Mouse (Mus musculus): Measurements from ENCODE around the gene Olfr584.

The Olfr584 gene
- long read RNA-seq, experiment 1, result 0 reads
- long read RNA-seq, experiment 2, result 0 reads

DNA sequence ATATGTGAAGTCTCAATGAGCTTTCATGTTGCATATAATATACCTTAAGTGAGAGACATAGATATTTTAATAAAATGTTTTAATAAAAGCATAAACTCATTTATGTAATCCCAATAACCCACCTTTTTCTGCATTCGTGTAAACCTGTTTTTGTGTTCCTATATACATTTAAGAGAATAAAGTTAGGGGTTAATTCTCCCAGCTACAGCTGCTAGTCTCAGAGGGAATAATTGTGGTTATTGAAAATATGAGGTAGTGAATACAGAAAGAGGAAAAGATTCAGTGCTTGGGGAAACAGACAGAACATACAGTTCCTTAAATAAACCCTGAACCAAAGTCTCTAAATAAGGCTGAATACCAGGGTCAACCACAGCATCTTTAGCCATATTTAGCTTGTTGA is at the start of gene Olfr584:
Gene Olfr584, plus strand, starts transcription at position 301 of the 400 bp plus-strand sequence.
- intact Hi-C loops (cut with DNase I), result no loop called here

DNA sequence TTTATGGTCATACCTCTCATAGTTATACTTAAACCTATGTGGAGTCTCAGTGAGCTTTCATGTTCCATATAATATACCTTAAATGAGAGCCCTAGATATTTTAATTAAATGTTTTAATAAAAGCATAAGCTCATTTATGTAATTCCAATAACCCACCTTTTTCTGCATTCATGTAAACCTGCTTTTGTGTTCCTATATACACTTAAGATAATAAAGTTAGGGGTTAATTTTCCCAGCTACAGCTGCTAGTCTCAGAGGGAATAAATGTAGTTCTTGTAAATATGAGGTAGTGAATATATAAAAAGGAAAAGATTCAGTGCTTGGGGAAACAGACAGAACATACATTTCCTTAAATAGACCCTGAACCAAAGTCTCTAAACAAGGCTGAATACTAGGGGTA is 44.0 kb upstream of the Olfr584 start, which contains the start of gene Olfr582:
Gene Olfr582, plus strand, starts transcription at position 301 of the 400 bp plus-strand sequence.
- intact Hi-C loops (cut with DNase I), result no loop called here

DNA sequence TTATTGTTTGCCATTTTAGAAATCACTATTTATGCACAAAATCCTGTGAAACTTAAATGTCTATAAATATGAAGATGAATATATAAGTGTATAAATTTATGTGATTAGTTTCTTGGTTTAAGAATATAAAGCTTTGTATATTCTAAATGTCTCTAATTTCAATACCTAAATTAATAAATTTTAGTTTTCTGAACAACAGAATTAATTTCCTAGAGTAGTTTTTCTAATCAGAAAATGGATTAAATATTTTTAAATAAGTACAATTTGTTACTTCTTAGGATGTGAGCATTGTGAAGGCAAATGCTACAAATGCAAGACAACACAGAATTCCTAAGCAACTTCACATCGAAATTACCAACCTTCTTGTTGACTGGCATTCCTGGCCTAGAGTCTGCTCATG is 30.7 kb upstream of the Olfr584 start, which contains the start of gene Olfr583:
Gene Olfr583, plus strand, starts transcription at position 301 of the 400 bp plus-strand sequence.
- intact Hi-C loops (cut with DNase I), result no loop called here

GRCm38 (mm10) chr7:103097420-103097819 is 15.7 kb downstream of the Olfr584 start, which contains the start of gene Olfr585:
Gene Olfr585, plus strand, starts transcription at chr7:103097720.
- intact Hi-C loops (cut with DNase I), result no loop called here

GRCm38 (mm10) chr7:103119406-103119805 is 37.7 kb downstream of the Olfr584 start:
- intact Hi-C loops (cut with DNase I), result no loop called here

DNA sequence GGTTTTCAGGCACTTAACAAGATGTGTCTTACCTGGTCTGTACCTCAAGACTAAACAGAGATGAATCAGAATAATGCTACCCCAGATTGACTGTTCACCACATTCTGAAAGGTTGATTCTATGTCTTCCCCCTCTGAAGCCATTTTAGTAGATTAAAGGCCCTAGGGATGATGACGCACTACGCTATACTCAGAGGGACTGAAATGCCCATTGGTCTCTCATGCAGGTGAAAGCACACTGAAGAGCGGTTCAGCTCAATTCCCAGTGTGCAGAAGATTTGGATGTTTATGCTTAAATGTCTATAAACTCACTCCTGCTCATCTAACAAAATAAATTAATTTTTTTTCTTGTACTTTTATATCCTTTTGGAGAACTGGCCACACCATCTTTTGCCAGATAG is 43.9 kb downstream of the Olfr584 start, which contains the start of gene Olfr586:
Gene Olfr586, minus strand, starts transcription at position 101 of the 400 bp plus-strand sequence.
- intact Hi-C loops (cut with DNase I), result no loop called here

Data from adrenal gland (tissue).